Comparison of ENCODE assay signal across 27 mouse cellular contexts in the genomic region with DNA sequence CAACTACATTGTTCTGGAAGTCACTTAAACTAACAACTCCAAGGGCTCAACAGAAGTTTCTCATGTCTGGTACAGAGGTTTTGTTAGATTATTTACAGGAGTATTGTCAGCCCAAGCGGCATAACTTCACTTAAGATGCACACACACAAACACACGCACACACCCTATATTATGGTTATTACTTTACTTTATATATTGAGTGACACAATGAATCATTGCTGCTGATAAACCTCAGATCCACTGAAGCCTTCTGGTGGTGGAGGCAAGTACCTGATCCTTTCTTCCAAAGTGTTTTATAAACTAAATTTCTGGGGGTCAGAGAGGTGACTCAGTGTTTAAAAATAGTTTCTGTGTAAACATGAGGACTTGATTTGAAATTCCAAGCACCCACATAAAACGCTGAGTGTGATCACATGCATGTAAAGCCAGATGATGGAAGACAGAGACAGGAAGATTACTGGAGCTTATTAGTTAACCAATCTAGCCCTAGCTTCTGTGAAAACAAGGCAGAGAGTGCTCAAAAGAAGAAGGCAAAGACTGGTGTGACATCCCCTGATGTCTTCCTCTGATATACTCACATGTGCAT.
"Had no signal": no experiment of that assay in that cellular context is flagged by ENCODE, and none has a peak within 500 bp of the region (broad histone marks: within the 10 kb centered on the region; RNA-seq: fewer than 3 reads in every experiment).

No protein-coding gene starts in this region.

- H3K27me3 ChIP-seq: heart, embryonic 13.5 days; heart, embryonic 15.5 days; kidney, embryonic 15.5 days; limb, embryonic 12.5 days; liver, embryonic 13.5 days; liver, embryonic 15.5 days had no signal

- H3K9me3 ChIP-seq: heart, embryonic 13.5 days; heart, embryonic 15.5 days; kidney, embryonic 15.5 days; limb, embryonic 12.5 days; liver, embryonic 13.5 days; liver, embryonic 15.5 days had no signal

- ATAC-seq: hindbrain, embryonic 16.5 days; inflammation-experienced regulatory T-cells, adult 6 months had no signal

- H3K4me3 ChIP-seq: heart, adult 2 months; heart, embryonic 13.5 days; heart, embryonic 15.5 days; kidney, embryonic 15.5 days; limb, embryonic 12.5 days; liver, embryonic 13.5 days; liver, embryonic 15.5 days had no signal

- H3K4me1 ChIP-seq: heart, embryonic 13.5 days; heart, embryonic 15.5 days; kidney, embryonic 15.5 days; limb, embryonic 12.5 days; liver, embryonic 13.5 days; liver, embryonic 15.5 days had no signal

- H3K9ac ChIP-seq: heart, embryonic 13.5 days; heart, embryonic 15.5 days; hindbrain, embryonic 14.5 days; kidney, embryonic 15.5 days; limb, embryonic 12.5 days; liver, embryonic 13.5 days; liver, embryonic 15.5 days had no signal

- H3K36me3 ChIP-seq: heart, embryonic 13.5 days; heart, embryonic 15.5 days; kidney, embryonic 15.5 days; limb, embryonic 12.5 days; liver, embryonic 13.5 days; liver, embryonic 15.5 days had no signal

- H3K4me2 ChIP-seq: heart, embryonic 11.5 days; heart, embryonic 13.5 days; heart, embryonic 15.5 days; hindbrain, embryonic 14.5 days; kidney, embryonic 15.5 days; limb, embryonic 12.5 days; liver, embryonic 11.5 days; liver, embryonic 13.5 days; liver, embryonic 15.5 days had no signal

- DNase-seq: gastrocnemius, postnatal 14 days; gastrocnemius, postnatal 36 days; heart, adult 11 months; heart, adult 2 months; heart, postnatal 14 days; heart, postnatal 36 days; kidney, adult 11 months; kidney, adult 2 months; kidney, adult 9 months; kidney, postnatal 14 days; kidney, postnatal 36 days; layer of hippocampus, adult 9-11 months; layer of hippocampus, postnatal 36 days; left cerebral cortex, postnatal 4 days; liver; liver, embryonic 13.5 days had no signal

- H3K27ac ChIP-seq: heart, adult 2 months; heart, embryonic 13.5 days; heart, embryonic 15.5 days; hindbrain, embryonic 14.5 days; kidney, embryonic 15.5 days; kidney, postnatal 0 days; limb, embryonic 12.5 days; liver, embryonic 13.5 days; liver, embryonic 15.5 days had no signal
